Mouse (Mus musculus) lung, embryonic 16.5 days (tissue): ENCODE measurements around the gene Mia2. TPM values are rescaled to one million over a fixed set of nuclear protein-coding genes. Genes with fewer than 3 reads are reported as not detected.
"Not testable (repeated sequence)": the region's sequence is repeated elsewhere in the genome, so short reads cannot be mapped to it uniquely, and the experiment has no call there.

Source experiments
- ATAC-seq: fragments of 200-750 bp; cut with Nextera tagmentation; 2 replicates; pipeline ENCODE4 v1.8.0; 2017; ENCODE audit warnings: low read depth, mild to moderate bottlenecking, moderate library complexity
- H3K27ac ChIP-seq: fragments of 300-500 bp; sonication (generic); 2 replicates; pipeline ENCODE4 v1.5.1; 2014; ENCODE audit warnings: mild to moderate bottlenecking, control low read depth, low read length
- H3K27me3 ChIP-seq: fragments of 300-500 bp; sonication (generic); 2 replicates; pipeline ENCODE4 v1.6.1; 2014; ENCODE audit warnings: low read depth, low read length, mixed read lengths; ENCODE audit not compliant: control insufficient read depth, insufficient read depth
- H3K36me3 ChIP-seq: fragments of 300-500 bp; sonication (generic); 2 replicates; pipeline ENCODE4 v1.6.1; 2014; ENCODE audit warnings: low read length; ENCODE audit not compliant: control insufficient read depth, insufficient read depth
- H3K4me1 ChIP-seq: fragments of 300-500 bp; sonication (generic); replicated peaks from 2 replicates; pipeline ENCODE4 v1.6.1; 2014; ENCODE audit warnings: low read length, mixed read lengths; ENCODE audit not compliant: control insufficient read depth, insufficient read depth
- H3K4me2 ChIP-seq: fragments of 300-500 bp; sonication (generic); 2 replicates; pipeline ENCODE4 v1.6.1; 2014; ENCODE audit warnings: low read depth, low read length, control low read depth
- H3K4me3 ChIP-seq: fragments of 300-500 bp; sonication (generic); 2 replicates; pipeline ENCODE4 v1.5.1; 2014; ENCODE audit warnings: mild to moderate bottlenecking, low read length, control low read depth
- H3K9ac ChIP-seq: fragments of 300-500 bp; sonication (generic); 2 replicates; pipeline ENCODE4 v1.6.1; 2014; ENCODE audit warnings: low read length, control low read depth
- H3K9me3 ChIP-seq: fragments of 300-500 bp; sonication (generic); 2 replicates; pipeline ENCODE4 v1.6.1; 2016; ENCODE audit warnings: low read length; ENCODE audit not compliant: control insufficient read depth
- WGBS: fragments of 180-500 bp; shearing (Covaris S2); extraction: QIAGEN DNeasy Blood & Tissue Kit; methylation state at CpG from one replicate; pipeline ENCODE4 v1.1.7; 2014; 5-methylcytosine and 5-hydroxymethylcytosine counted together
- polyA plus RNA-seq: library from polyadenylated mRNA; unstranded; fragments of >200 nt; fragmentation: Nextera tagmentation; extraction: Ambion mirVana; gene quantifications from 2 replicates; pipeline ENCODE4 v1.2.1, GENCODE M21; 2015

Mia2 gene
- 55.8 and 56.6 TPM in 2 replicates for polyA plus RNA-seq

DNA sequence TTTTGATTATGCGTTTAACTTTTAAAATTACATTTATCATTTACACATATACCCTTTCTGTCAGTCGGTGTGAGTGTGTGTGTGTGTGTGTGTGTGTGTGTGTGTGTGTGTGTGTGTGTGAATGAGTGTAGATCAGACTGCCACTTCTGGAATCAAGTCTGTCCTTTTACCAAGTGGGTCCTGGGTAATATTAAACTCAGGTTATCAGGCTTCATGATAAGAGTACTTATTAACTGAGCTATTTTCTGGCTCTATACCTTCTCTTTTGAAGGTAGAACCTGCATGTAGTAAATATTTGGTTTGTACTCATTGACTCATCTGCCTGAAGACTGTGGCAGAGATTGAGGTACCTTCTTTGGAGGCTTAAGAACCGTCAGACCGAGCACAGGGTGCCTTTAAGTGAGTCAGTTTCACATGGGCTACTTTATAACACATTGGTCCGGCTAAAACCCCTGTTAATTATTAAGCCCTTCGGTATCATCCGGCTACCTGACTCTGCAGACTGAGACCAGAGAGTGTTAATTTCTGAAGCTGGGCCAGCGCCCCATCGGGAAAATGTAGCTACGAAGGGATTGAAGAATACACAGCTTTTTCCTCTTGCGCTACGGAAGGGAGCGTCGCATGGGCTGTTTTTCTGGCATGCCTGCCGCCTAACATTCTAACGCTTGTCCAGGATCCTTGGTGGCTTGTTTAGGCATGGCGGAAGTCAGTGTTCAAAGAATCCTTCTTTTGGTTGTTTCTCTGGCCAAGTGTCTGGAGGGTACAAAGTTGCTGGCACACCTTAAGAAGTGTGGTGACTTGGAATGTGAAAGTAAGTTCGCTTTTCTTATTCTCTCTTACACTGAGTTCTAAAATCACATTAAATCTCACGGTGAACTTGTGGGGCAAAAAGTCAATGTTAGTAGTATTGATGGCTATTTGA lies at the start of gene Mia2:
TSS of gene Mia2 (plus strand) at position 696 of the 922 bp plus-strand sequence.
- Histone ChIP-seq H3K4me2 (peak within 1 kb of the TSS; percentile 48), H3K4me1 (no peaks in the 10 kb centered on the region), H3K27ac (peak within 1 kb of the TSS; percentile 43), H3K9me3 (no peaks in the 10 kb centered on the region), H3K36me3 (no peaks in the 10 kb centered on the region), H3K27me3 (no peaks in the 10 kb centered on the region), H3K9ac (peak within 1 kb of the TSS; percentile 53), H3K4me3 (peak within 1 kb of the TSS; percentile 41)
- WGBS: 47% methylated on average over 19 of the region's 19 CpGs
- ATAC-seq: peak; percentile 59; the same call in 1 of the 2 replicates

DNA sequence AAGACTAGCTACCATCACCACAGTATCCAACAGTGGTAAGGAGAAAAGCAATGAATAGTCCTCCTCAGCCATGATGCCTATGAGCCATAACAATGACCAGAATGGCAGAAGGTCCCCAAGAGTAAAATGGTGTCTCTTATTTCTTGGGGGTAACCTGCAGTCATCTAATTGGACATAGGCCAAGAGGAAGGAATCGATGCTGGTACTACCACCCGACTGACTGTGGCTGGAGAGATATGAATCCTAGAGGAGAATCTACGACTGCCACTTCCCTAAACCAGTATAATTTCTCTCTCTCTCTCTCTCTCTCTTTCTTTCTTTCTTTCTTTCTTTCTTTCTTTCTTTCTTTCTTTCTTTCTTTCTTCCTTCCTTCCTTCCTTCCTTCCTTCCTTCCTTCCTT lies 43.1 kb upstream of the Mia2 start:
- H3K4me1 ChIP-seq: no peaks in the 10 kb centered on the region
- 85% methylated on average over 3 of the region's 3 CpGs for WGBS
- no peaks in the 10 kb centered on the region for H3K9me3 ChIP-seq
- H3K4me3 ChIP-seq: no peak overlapping the region
- H3K9ac ChIP-seq: no peak overlapping the region
- no peaks in the 10 kb centered on the region for H3K27me3 ChIP-seq
- H3K36me3 ChIP-seq: peaks cover 12% of the 10 kb centered on the region
- no peak overlapping the region for H3K27ac ChIP-seq
- ATAC-seq: no peak
- no peak overlapping the region for H3K4me2 ChIP-seq

DNA sequence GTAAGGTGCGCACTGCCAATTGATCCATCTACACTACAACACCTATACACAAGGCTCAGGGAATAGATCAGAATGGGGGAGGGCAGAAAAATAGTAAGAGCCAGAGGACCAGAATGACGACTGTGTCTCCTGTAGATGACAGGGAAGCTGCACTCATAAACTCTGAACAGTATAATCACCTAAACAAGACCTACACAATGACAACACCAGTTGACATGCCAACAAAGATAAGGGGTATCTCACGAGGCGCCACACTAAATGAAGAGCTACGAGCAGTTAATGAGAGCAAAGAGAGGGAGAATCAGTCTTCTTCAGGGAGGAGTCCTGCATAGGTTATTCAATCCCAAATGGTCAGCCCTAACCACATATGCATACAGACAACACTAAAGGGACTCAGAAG lies 42.4 kb upstream of the Mia2 start:
- H3K4me2 ChIP-seq: no peak overlapping the region
- no peak overlapping the region for H3K9ac ChIP-seq
- peaks cover 12% of the 10 kb centered on the region for H3K36me3 ChIP-seq
- H3K4me1 ChIP-seq: no peaks in the 10 kb centered on the region
- no peaks in the 10 kb centered on the region for H3K27me3 ChIP-seq
- no peaks in the 10 kb centered on the region for H3K9me3 ChIP-seq
- 81% methylated on average over 5 of the region's 5 CpGs for WGBS
- no peak overlapping the region for H3K4me3 ChIP-seq
- no peak for ATAC-seq
- no peak overlapping the region for H3K27ac ChIP-seq

GRCm38 (mm10) chr12:59053976-59054375 lies 41.6 kb upstream of the Mia2 start:
- Histone ChIP-seq H3K36me3 (peaks cover 14% of the 10 kb centered on the region), H3K9me3 (no peaks in the 10 kb centered on the region), H3K9ac (no peak overlapping the region)

GRCm38 (mm10) chr12:59055196-59055850 lies 40.3 kb upstream of the Mia2 start:
- no peak overlapping the region for H3K9ac ChIP-seq
- WGBS: 60% methylated on average over 4 of the region's 4 CpGs
- peaks cover 15% of the 10 kb centered on the region for H3K36me3 ChIP-seq
- H3K9me3 ChIP-seq: no peaks in the 10 kb centered on the region
- peaks cover 8% of the 10 kb centered on the region; the same call in 1 of the 2 replicates for H3K4me1 ChIP-seq
- no peak overlapping the region for H3K4me2 ChIP-seq
- H3K27me3 ChIP-seq: no peaks in the 10 kb centered on the region
- no peak for ATAC-seq
- H3K4me3 ChIP-seq: no peak overlapping the region
- no peak overlapping the region for H3K27ac ChIP-seq

More at GRCm38 (mm10) chr12:59053976-59054375, 41.6 kb upstream of the Mia2 start:
- no peak overlapping the region for H3K27ac ChIP-seq
- no peaks in the 10 kb centered on the region for H3K27me3 ChIP-seq
- H3K4me1 ChIP-seq: no peaks in the 10 kb centered on the region
- H3K4me3 ChIP-seq: no peak overlapping the region
- no peak overlapping the region for H3K4me2 ChIP-seq
- no peak for ATAC-seq

GRCm38 (mm10) chr12:59056222-59056621 lies 39.4 kb upstream of the Mia2 start:
- 96% methylated on average over 11 of the region's 11 CpGs for WGBS
- ATAC-seq: no peak
- Histone ChIP-seq H3K4me3 (no peak overlapping the region), H3K9me3 (no peaks in the 10 kb centered on the region), H3K27ac (no peak overlapping the region), H3K4me1 (peaks cover 8% of the 10 kb centered on the region; the same call in 1 of the 2 replicates), H3K4me2 (no peak overlapping the region), H3K9ac (no peak overlapping the region), H3K36me3 (peaks cover 15% of the 10 kb centered on the region), H3K27me3 (no peaks in the 10 kb centered on the region)

DNA sequence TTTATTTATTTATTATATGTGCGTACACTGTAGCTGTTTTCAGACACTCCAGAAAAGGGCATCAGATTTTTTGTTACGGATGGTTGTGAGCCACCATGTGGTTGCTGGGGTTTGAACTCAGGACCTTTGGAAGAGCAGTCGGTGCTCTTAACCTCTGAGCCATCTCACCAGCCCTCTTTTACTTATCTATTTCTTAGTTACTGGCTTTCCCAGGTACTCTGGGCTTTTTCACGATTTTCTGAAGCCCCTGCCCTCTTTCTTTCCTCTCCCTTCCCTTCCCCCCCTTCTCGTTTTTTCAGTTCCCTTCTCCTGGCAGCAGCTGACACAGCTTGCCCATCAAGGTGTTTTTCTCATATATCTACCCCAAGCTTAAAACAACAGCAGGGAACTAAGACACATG lies 37.4 kb upstream of the Mia2 start:
- not testable (repeated sequence) for H3K9me3 ChIP-seq, H3K27ac ChIP-seq, H3K9ac ChIP-seq, ATAC-seq, H3K4me2 ChIP-seq, H3K27me3 ChIP-seq, H3K4me3 ChIP-seq, H3K4me1 ChIP-seq
- H3K36me3 ChIP-seq: peaks cover 15% of the 10 kb centered on the region
- 77% methylated on average over 5 of the region's 5 CpGs for WGBS

DNA sequence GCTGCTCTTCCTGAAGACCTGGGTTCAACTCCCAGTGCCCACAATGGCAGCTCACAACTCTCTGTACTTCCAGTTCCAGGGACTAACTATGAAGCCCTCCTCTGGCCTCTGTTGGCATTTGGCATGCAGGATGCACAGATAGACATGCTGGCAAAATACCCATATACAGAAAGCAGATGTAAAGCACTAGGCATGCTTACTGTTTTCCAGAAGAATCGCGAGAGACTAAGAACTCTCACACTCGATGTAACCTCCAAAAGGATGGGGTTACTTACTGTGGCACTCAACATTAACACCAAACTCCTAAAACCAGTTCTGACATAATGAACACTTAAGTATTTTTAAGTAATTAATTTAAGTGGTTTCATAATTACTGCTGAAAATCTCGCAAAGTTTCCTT lies 35.3 kb upstream of the Mia2 start:
- 37% methylated on average over 4 of the region's 4 CpGs for WGBS
- ATAC-seq: no peak

DNA sequence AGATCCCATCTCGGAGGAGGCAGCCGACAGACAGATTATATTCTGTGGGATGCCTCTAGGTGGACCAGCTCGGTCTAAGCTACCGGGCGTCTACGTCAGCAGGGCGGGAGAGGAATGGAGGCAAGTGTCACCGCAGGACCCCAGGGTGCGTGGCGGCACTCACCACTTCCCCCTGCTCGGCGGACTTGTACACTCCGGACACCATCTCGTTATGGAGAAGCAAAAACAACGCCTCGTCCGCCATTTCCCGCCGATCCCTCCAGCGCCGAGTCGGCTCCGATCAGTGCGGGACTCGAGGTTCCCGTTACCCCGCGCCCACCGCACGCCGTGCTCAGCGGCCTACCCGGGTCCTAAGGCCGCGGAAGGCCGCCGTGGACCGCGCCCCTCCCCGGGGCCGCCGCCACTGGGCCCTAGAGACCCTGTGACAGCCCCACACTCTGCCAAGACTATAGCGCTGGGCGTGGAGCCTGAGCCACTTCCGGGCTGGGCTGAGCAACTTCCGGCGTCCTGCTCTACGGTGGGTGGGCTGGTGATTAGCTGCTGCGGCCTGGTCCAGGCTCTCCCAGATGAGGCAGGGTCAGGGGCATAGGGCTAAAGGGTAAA lies 34.5 kb upstream of the Mia2 start, which contains the start of gene Trappc6b:
TSS of gene Trappc6b (minus strand) at position 480 of the 603 bp plus-strand sequence.
- peak within 1 kb of the TSS; percentile 91 for H3K27ac ChIP-seq
- H3K4me2 ChIP-seq: peak within 1 kb of the TSS; percentile 80
- H3K4me1 ChIP-seq: peaks cover 11% of the 10 kb centered on the region
- H3K9me3 ChIP-seq: no peaks in the 10 kb centered on the region
- ATAC-seq: peak; percentile 98
- H3K9ac ChIP-seq: peak within 1 kb of the TSS; percentile 95
- 0% methylated on average over 49 of the region's 49 CpGs for WGBS
- peak within 1 kb of the TSS; percentile 84 for H3K4me3 ChIP-seq
- H3K27me3 ChIP-seq: no peaks in the 10 kb centered on the region
- H3K36me3 ChIP-seq: peaks cover 11% of the 10 kb centered on the region

More for the DNA sequence above, 35.3 kb upstream of the Mia2 start:
- Histone ChIP-seq H3K4me2 (peak overlapping the region; percentile 80), H3K36me3 (peaks cover 13% of the 10 kb centered on the region), H3K9ac (peak overlapping the region; percentile 95), H3K27ac (peak overlapping the region; percentile 91), H3K9me3 (no peaks in the 10 kb centered on the region), H3K27me3 (no peaks in the 10 kb centered on the region), H3K4me1 (peaks cover 10% of the 10 kb centered on the region; the same call in 1 of the 2 replicates), H3K4me3 (peak overlapping the region; percentile 84)
